Mouse (Mus musculus) forebrain, embryonic 14.5 days (tissue): ENCODE measurements at regions not wholly inside any gene's neighbourhood (a gene's known extent, or its start where the extent isn't known, plus 50 kb on each side); places are given as distances from the start of the nearest gene placed in this dataset.
A peak's percentile ranks its signal among the peaks of the same experiment; 100 is the strongest.

ENCODE experiments used
- ATAC-seq: fragments of 200-750 bp; cut with Nextera tagmentation; 2 replicates; pipeline ENCODE4 v1.8.0; 2017; ENCODE audit warnings: mild to moderate bottlenecking, moderate library complexity
- DNase-seq: peaks from one replicate; pipeline ENCODE4 v3.0.0-alpha.2; 2015; ENCODE audit warnings: low spot score
- H3K27ac ChIP-seq: fragments of 300-500 bp; sonication (generic); 2 replicates; pipeline ENCODE4 v1.5.1; 2014; ENCODE audit warnings: low read depth, mild to moderate bottlenecking, control low read depth, low read length, moderate library complexity
- H3K27me3 ChIP-seq: fragments of 300-500 bp; sonication (generic); replicated peaks from 2 replicates; pipeline ENCODE4 v1.6.1; 2014; ENCODE audit warnings: low read length, control low read depth, mixed read lengths; ENCODE audit not compliant: control insufficient read depth, insufficient read depth
- H3K36me3 ChIP-seq: fragments of 300-500 bp; sonication (generic); 2 replicates; pipeline ENCODE4 v1.6.1; 2014; ENCODE audit warnings: low read length, control low read depth; ENCODE audit not compliant: control insufficient read depth, insufficient read depth
- H3K4me1 ChIP-seq: fragments of 300-500 bp; sonication (generic); 2 replicates; pipeline ENCODE4 v1.6.1; 2014; ENCODE audit warnings: antibody characterized with exemption, low read length, control low read depth; ENCODE audit not compliant: control insufficient read depth, insufficient read depth
- H3K4me2 ChIP-seq: fragments of 300-500 bp; sonication (generic); 2 replicates; pipeline ENCODE4 v1.6.1; 2014; ENCODE audit warnings: mild to moderate bottlenecking, control low read depth, low read length
- H3K4me3 ChIP-seq: fragments of 300-500 bp; sonication (generic); 2 replicates; pipeline ENCODE4 v1.5.1; 2014; ENCODE audit warnings: low read depth, low read length, control low read depth
- H3K9ac ChIP-seq: fragments of 300-500 bp; sonication (generic); 2 replicates; pipeline ENCODE4 v1.6.1; 2014; ENCODE audit warnings: mild to moderate bottlenecking, low read length, control low read depth, moderate library complexity
- H3K9me3 ChIP-seq: fragments of 300-500 bp; sonication (generic); replicated peaks from 2 replicates; pipeline ENCODE4 v1.6.1; 2016; ENCODE audit warnings: low read length, control low read depth, mixed read lengths; ENCODE audit not compliant: control insufficient read depth
- WGBS: fragments of 180-500 bp; shearing (Covaris S2); extraction: QIAGEN DNeasy Blood & Tissue Kit; methylation state at CpG from one replicate; pipeline ENCODE4 v1.1.7; 2014; 5-methylcytosine and 5-hydroxymethylcytosine counted together

DNA sequence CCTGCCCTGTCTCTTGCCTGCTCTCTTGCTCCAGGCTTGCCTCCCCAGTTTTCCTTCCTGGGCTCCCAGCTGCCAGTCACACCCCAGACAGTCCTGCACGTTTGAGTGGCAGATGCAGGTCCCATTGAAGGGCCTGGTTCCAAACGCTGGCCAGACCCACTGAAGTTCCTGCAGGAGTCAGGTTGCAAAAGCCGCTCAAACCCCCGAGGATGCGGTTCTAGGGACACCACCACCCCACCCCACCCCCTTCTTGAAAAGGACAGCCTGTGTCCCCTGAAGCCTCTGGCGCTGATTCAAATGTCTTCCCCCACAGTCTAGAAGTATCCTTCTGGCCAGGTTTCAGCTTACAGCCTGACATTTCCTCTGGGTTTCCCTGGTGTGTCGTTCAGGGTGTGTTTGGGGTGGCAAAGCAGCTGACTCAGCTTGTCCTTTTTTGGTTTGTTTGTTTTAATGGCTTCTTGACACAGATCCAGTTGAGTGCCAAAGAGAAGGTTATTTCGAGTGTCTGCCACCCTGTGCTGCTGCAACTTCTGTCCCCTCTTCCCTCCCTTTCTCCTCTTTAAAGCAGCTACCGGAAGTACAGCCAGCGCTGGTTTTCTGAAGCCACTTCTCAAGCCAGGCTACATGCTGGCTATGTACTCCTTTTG is 187.9 kb upstream of the Cxcl12 start:
- H3K27me3 ChIP-seq, result no peaks in the 10 kb centered on the region
- H3K27ac ChIP-seq, result no peak overlapping the region
- DNase-seq (peak; percentile 47), ATAC-seq (0 out of 2 replicates have a peak, but pooled peaks have one; percentile 23)
- no peaks in the 10 kb centered on the region for H3K9me3 ChIP-seq
- no peak overlapping the region for H3K9ac ChIP-seq
- peaks cover 8% of the 10 kb centered on the region; the same call in 1 of the 2 replicates for H3K4me1 ChIP-seq
- no peaks in the 10 kb centered on the region for H3K36me3 ChIP-seq
- H3K4me3 ChIP-seq, result no peak overlapping the region
- 12% methylated on average over 10 of the region's 10 CpGs for WGBS
- H3K4me2 ChIP-seq, result no peak overlapping the region

DNA sequence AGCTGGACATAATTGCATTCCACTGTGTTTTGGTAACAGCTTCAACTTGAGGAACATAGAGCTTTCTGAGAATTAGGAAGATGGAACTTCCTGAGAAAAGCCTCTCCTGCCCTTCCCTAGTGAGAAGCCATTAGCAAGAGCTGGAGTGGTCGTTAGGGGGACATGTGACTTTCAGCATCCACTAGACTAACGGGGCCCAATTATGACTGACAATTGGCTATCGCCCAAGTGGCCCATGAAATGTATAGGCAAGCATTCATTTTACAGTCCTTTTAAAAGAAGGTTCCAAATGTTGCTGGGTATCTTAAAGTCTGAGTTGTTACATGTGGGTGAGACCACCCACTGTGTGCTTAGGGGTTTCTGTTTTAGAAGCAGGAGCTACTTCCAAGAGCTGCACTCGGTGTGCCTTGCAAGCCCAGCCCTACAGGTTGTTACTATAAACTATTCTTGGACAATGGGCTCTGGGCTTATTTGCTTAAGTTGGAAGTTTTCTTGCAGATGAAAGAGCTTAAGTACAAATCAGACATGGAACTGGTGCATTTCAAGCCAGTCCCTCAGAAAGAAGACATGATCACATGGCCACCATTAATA is 183.1 kb upstream of the Cxcl12 start:
- DNase-seq (no peak), ATAC-seq (no peak)
- no peaks in the 10 kb centered on the region for H3K36me3 ChIP-seq
- no peaks in the 10 kb centered on the region for H3K27me3 ChIP-seq
- H3K27ac ChIP-seq, result no peak overlapping the region
- 37% methylated on average over 4 of the region's 4 CpGs for WGBS
- H3K4me3 ChIP-seq, result no peak overlapping the region
- no peak overlapping the region for H3K9ac ChIP-seq
- no peaks in the 10 kb centered on the region for H3K9me3 ChIP-seq
- H3K4me1 ChIP-seq, result peaks cover 5% of the 10 kb centered on the region; the same call in 1 of the 2 replicates
- no peak overlapping the region for H3K4me2 ChIP-seq

DNA sequence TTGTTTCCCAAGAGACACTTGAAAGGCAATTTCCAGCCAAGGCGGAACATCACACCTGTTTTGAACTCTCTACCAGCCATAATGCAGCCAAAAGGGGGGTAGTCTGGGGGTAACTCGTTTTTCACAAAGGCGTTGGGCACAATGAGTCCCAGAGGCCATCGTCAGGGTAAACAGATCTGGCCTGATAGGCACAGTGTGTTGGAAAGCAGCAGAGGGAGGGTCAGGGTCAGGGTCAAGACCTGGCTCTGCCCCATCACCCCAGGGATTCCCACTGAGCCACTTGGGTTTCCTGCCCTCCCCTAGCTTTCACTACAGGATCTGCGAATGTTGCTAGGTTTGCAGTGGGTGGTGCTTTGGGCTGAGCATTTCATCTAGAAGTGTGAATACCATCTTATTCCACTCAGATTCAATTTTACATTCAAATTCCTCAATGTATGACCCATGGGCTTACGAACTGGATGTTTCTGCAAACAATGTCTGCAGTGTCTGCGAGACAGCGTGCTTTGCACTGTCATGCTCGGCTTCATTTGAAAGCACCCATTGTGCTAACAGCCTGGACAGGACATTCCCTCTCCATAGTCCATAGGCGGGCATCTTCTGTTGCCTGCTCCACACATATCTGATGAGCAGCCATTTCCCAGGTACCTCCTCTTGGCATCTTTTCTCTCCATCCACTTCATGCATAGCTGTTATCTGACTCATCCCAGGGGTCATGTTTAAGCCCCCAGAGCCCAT is 181.9 kb upstream of the Cxcl12 start:
- ATAC-seq, result no peak
- Histone ChIP-seq H3K4me1 (no peaks in the 10 kb centered on the region), H3K4me2 (no peak overlapping the region), H3K36me3 (no peaks in the 10 kb centered on the region), H3K4me3 (no peak overlapping the region), H3K9me3 (no peaks in the 10 kb centered on the region), H3K27me3 (no peaks in the 10 kb centered on the region), H3K27ac (no peak overlapping the region), H3K9ac (no peak overlapping the region)
- no peak for DNase-seq
- WGBS, result 51% methylated on average over 10 of the region's 10 CpGs

DNA sequence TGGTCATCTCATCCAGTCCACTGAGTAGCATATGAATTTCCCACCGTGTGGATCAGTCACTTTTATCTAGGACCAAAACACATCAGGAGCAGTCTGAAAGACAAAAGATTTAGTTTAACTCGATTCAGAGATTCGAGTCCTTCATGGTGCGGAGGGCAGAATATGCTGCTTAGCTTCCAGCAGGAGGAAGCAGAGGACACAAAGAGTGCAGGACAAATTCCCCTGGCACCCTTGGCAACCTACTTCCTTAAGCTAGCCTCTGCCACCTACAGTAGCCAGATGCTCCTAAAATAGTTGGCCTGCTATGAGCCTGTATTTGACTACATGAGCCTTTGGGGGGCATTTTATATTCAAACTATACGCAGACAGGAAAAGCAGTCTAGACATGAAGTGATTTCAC is 181.1 kb upstream of the Cxcl12 start:
- Histone ChIP-seq H3K4me3 (no peak overlapping the region), H3K9ac (no peak overlapping the region), H3K27ac (no peak overlapping the region), H3K36me3 (no peaks in the 10 kb centered on the region), H3K4me2 (no peak overlapping the region), H3K9me3 (no peaks in the 10 kb centered on the region), H3K4me1 (no peaks in the 10 kb centered on the region), H3K27me3 (no peaks in the 10 kb centered on the region)
- DNase-seq (no peak), ATAC-seq (no peak)
- 75% methylated on average over 5 of the region's 5 CpGs for WGBS

DNA sequence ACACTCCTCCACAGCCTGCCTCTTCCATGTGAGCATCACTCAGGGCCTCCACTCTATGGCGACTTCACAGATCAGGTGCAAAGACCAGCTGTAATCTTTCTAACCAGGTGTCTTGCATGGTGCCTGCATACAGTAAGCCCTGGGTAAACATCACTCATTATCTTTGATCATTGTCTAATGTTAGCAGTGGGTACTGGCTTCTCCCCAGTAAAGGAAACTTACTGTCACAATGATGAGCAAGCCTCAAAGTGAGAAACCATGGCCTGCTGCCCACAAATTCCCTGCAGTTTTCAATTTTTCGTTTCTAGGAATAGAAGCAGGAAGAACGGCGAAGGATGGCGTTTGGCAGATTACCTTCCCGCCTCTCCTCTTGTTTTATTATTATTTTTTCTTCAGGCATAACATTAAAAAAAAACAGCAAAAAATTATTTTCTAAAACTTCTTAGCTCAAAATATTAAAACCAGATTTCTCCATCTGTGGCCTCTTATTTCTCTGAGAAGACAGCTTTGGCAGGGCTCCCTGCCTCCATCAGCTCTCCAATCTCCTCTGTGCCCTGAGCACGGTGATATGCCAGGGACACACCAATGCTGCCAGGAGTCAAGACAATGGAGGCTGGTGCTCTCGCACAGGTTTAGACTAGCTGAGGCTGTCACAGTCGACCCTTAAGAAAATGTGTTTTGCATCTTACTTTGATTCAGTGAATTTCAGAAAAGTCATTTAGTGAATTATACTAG is 169.2 kb upstream of the Cxcl12 start:
- WGBS, result 72% methylated on average over 9 of the region's 9 CpGs
- ATAC-seq, result no peak

DNA sequence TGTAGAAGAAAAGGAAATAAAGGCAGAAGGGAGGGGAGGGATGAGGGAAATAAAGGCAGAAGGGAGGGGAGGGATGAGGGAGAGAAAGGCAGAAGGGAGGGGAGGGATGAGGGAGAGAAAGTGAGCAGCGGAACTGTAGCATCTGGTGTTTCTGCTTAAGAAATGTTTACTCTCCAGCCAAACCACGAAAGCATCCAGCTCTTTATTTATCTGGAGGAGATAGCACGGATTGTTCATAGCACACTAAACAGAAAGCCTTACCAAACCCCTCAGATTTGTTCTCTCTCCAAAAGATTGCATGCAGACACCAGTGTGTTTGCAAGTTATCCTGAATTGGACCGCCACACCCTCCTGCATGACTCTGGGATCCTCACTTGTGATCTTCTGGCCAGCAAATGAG is 168.4 kb upstream of the Cxcl12 start:
- no peak overlapping the region for H3K4me3 ChIP-seq
- peak; percentile 38 for DNase-seq
- no peaks in the 10 kb centered on the region for H3K27me3 ChIP-seq
- H3K9me3 ChIP-seq, result no peaks in the 10 kb centered on the region
- H3K9ac ChIP-seq, result no peak overlapping the region
- no peak overlapping the region for H3K4me2 ChIP-seq
- no peaks in the 10 kb centered on the region for H3K36me3 ChIP-seq
- WGBS, result 71% methylated on average over 4 of the region's 4 CpGs
- H3K27ac ChIP-seq, result no peak overlapping the region
- no peak for ATAC-seq
- 0 out of 2 replicates have a peak, but pooled peaks cover 2% of the 10 kb centered on the region for H3K4me1 ChIP-seq

More for the DNA sequence above, 169.2 kb upstream of the Cxcl12 start:
- Histone ChIP-seq H3K9ac (no peak overlapping the region), H3K9me3 (no peaks in the 10 kb centered on the region), H3K36me3 (no peaks in the 10 kb centered on the region), H3K4me3 (no peak overlapping the region), H3K4me1 (0 out of 2 replicates have a peak, but pooled peaks cover 2% of the 10 kb centered on the region), H3K27ac (no peak overlapping the region), H3K27me3 (no peaks in the 10 kb centered on the region), H3K4me2 (no peak overlapping the region)
- peak; percentile 43 for DNase-seq

DNA sequence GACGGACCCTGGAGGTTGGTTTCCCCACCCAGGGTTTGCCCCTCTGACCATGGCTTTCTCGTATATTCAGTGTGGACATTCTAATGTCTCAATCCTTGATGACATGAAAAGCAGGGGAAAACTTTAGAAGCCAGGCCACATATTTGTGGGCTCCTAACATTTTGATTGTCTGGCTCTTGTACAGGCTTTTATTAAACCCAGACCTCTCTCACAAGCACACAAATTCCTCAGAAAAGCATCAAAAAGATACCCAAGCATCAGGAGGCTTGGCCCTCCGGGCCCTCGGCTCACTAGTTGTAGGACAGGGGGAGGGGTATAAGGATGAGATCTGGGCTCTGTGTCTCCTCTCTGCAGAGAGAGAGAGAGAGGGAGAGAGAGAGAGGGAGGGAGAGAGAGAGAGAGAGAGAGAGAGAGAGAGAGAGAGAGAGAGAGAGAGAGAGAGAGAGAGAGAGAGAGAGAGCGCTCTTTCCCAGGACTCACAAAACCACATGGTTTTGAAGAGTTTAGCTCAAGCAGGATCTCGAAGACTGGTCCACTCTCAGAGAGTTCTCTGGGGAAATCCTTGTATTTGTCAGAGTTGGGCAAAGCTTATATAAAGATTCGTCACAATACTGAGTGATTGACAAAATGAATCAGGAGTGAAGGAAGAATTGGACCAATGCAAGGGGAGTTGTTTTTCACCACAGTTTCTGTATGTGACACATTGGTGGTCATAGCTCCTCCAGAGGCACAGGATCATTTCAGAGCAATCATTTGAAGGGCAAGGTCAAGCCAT is 167.2 kb upstream of the Cxcl12 start:
- ATAC-seq (no peak), DNase-seq (no peak)
- no peak overlapping the region for H3K9ac ChIP-seq
- H3K9me3 ChIP-seq, result no peaks in the 10 kb centered on the region
- 76% methylated on average over 7 of the region's 7 CpGs for WGBS
- no peaks in the 10 kb centered on the region for H3K36me3 ChIP-seq
- H3K4me1 ChIP-seq, result 0 out of 2 replicates have a peak, but pooled peaks cover 2% of the 10 kb centered on the region
- no peak overlapping the region for H3K27ac ChIP-seq
- H3K27me3 ChIP-seq, result no peaks in the 10 kb centered on the region
- no peak overlapping the region for H3K4me2 ChIP-seq
- no peak overlapping the region for H3K4me3 ChIP-seq

DNA sequence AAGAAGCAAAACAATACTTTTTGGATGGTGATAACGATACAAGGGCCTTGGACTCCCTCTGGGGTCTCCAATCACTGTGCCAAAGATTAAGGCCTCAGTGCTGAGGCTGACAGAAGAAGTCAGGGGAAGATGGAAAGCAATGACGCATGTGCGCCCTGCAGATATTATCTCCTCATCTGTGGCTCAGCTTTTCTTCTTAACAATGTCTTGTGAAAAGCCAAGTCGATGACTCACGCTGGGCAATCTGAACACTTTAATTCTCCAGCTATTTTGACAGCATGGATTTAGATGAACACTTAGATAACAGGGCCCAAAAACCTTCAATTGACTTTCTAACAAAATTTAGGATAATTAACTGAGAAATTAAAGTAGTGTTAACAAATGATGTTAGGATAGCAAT is 155.7 kb upstream of the Cxcl12 start:
- ATAC-seq (no peak), DNase-seq (no peak)
- Histone ChIP-seq H3K27me3 (no peaks in the 10 kb centered on the region), H3K4me3 (no peak overlapping the region), H3K4me1 (no peaks in the 10 kb centered on the region), H3K9ac (no peak overlapping the region), H3K27ac (no peak overlapping the region), H3K36me3 (no peaks in the 10 kb centered on the region), H3K9me3 (no peaks in the 10 kb centered on the region), H3K4me2 (no peak overlapping the region)
- WGBS, result 90% methylated on average over 5 of the region's 5 CpGs
